Mouse (Mus musculus): Measurements from ENCODE around the gene Ghrh. TPM values are rescaled to one million over a fixed set of nuclear protein-coding genes. Genes with fewer than 3 reads are reported as not detected.

Gene Ghrh
- total and polyA plus RNA-seq, 3 experiments: not detected

DNA sequence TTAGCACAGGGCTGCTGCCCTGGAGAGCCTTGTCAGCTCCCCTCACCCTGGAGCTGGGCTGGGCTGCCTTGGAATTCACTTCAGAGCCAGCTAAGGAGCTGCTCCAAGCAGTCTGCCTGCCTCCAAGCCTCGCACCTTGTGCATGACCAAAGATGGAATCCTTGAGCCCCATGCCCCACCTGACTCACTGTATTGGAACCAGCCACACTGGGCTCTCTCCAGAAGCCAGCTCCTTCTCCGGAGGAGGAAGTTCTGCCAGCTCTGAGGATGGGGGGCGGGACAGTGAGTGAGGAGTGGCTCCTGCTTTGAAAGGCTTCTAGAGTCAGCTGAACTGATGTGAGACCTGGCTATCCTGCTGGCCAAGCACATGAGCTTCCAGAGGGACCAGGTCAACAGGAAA lies 26.4 kb upstream of the Ghrh start:
- H3K27ac ChIP-seq (ENCODE audit: control insufficient read depth, low read depth, low read length): no peak overlapping the region
- H3K27me3 ChIP-seq (ENCODE audit: control insufficient read depth in 1 of 2, insufficient read depth in 2 of 2, low read length in 2 of 2): no peaks in the 10 kb centered on the region
- TF ChIP-seq MAFK (IDR thresholded peaks at IDR 0.05; ENCODE audit: borderline replicate concordance, low read depth, low read length): no peak
- no peak for TF ChIP-seq USF2 (IDR thresholded peaks at IDR 0.05; ENCODE audit: borderline replicate concordance in 1 of 2, insufficient read depth in 1 of 2, low read depth in 1 of 2, low read length in 2 of 2)
- TF ChIP-seq MEF2A (IDR thresholded peaks at IDR 0.05; ENCODE audit: extremely low read depth, insufficient replicate concordance, low read depth, low read length, poor library complexity, severe bottlenecking): no peak
- TF ChIP-seq NELFE (IDR thresholded peaks at IDR 0.05; ENCODE audit: low read depth, low read length): no peak
- TF ChIP-seq POLR2AphosphoS5 (IDR thresholded peaks at IDR 0.05; ENCODE audit: borderline replicate concordance, low read depth, low read length): no peak
- no peak for TF ChIP-seq BHLHE40 (IDR thresholded peaks at IDR 0.05; ENCODE audit: borderline replicate concordance, low read depth, low read length)
- TF ChIP-seq CHD2 (IDR thresholded peaks at IDR 0.05; ENCODE audit: low read length): no peak
- TF ChIP-seq CHD1 (IDR thresholded peaks at IDR 0.05; ENCODE audit: low read depth, low read length): no peak

DNA sequence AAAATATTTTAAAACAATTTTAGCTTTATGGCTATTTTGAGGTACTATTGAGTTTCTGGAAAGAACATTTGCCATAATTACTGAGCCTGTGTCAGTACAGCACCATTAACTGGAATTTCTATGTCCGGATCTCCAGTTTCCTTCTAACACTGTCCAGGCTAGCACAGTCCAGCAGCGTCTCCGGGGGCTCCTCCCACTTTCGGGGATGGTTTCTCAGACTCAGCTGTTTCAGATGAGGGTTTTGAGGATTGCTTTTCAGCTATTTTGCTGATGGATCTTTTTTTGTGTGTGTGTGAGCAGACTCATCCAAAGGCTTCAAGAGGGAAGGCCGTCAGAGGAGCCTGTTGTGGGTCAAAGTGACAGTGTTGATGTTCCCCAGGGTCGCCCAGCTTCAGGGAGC lies 24.4 kb upstream of the Ghrh start:
- Histone ChIP-seq H3K9me3 (replicated peaks; ENCODE audit: insufficient read depth, low read length) (no peaks in the 10 kb centered on the region), H3K4me3 (ENCODE audit: control insufficient read depth in 1 of 2, insufficient read depth in 1 of 2, low read depth in 2 of 2, low read length in 2 of 2) (no peak overlapping the region), H3K27ac (ENCODE audit: control insufficient read depth, low read depth, low read length) (no peak overlapping the region), H3K9ac (ENCODE audit: control insufficient read depth, low read depth, low read length, poor library complexity, severe bottlenecking) (no peak overlapping the region), H3K79me2 (ENCODE audit: control insufficient read depth, insufficient read depth, low read length, poor library complexity) (peaks cover 24% of the 10 kb centered on the region), H3K27me3 (ENCODE audit: control insufficient read depth in 1 of 2, insufficient read depth in 2 of 2, low read length in 2 of 2) (no peaks in the 10 kb centered on the region), H3K4me1 (ENCODE audit: control insufficient read depth in 1 of 2, insufficient read depth in 2 of 2, low read length in 2 of 2) (peaks cover 0 to 5% of the 10 kb centered on the region in 2 experiments; a peak in 1 of 4 replicates), H3K36me3 (ENCODE audit: control insufficient read depth in 1 of 2, insufficient read depth in 2 of 2, low read length in 2 of 2) (peaks cover 0 to 5% of the 10 kb centered on the region in 2 experiments; a peak in 3 of 4 replicates)
- TF ChIP-seq CHD2 (IDR thresholded peaks at IDR 0.05; ENCODE audit: low read length): no peak
- TF ChIP-seq MAZ (IDR thresholded peaks at IDR 0.05; ENCODE audit: low read depth, low read length): no peak
- no peak for TF ChIP-seq MYC (IDR thresholded peaks at IDR 0.05; ENCODE audit: low read depth, low read length)
- no peak for TF ChIP-seq GATA1 (IDR thresholded peaks at IDR 0.05; ENCODE audit: low read depth, low read length)
- no peak for TF ChIP-seq USF1 (IDR thresholded peaks at IDR 0.05; ENCODE audit: low read depth, low read length)
- no peak for TF ChIP-seq ZMIZ1 (IDR thresholded peaks at IDR 0.05; ENCODE audit: low read depth, low read length)
- no peak for TF ChIP-seq MAX (IDR thresholded peaks at IDR 0.05; ENCODE audit: low read length)
- no peak for TF ChIP-seq JUND (IDR thresholded peaks at IDR 0.05; ENCODE audit: low read depth, low read length)
- no peak for TF ChIP-seq CTCF (IDR thresholded peaks at IDR 0.05 in 2 of 3, conservative IDR thresholded peaks at IDR 0.05 in 1 of 3; ENCODE audit: control insufficient read depth in 1 of 3, insufficient read depth in 1 of 3, low read depth in 2 of 3, low read length in 3 of 3, poor library complexity in 1 of 3, severe bottlenecking in 1 of 3)
- TF ChIP-seq CHD1 (IDR thresholded peaks at IDR 0.05; ENCODE audit: low read depth, low read length): no peak
- no peak for TF ChIP-seq ELF1 (IDR thresholded peaks at IDR 0.05; ENCODE audit: low read depth, low read length)
- TF ChIP-seq KAT2A (conservative IDR thresholded peaks at IDR 0.05; ENCODE audit: low read depth, low read length): no peak
- no peak for TF ChIP-seq BHLHE40 (IDR thresholded peaks at IDR 0.05; ENCODE audit: borderline replicate concordance, low read depth, low read length)
- no peak for TF ChIP-seq RCOR1 (IDR thresholded peaks at IDR 0.05; ENCODE audit: low read depth, low read length)
- no peak for TF ChIP-seq E2F4 (IDR thresholded peaks at IDR 0.05; ENCODE audit: borderline replicate concordance, low read depth, low read length)
- DNase-seq (ENCODE audit: low read depth, low spot score): no peak

More for the DNA sequence above, 26.4 kb upstream of the Ghrh start:
- DNase-seq (ENCODE audit: low read depth, low spot score): no peak
- no peak overlapping the region for H3K9ac ChIP-seq (ENCODE audit: control insufficient read depth, low read depth, low read length, poor library complexity, severe bottlenecking)
- no peaks in the 10 kb centered on the region for H3K9me3 ChIP-seq (replicated peaks; ENCODE audit: insufficient read depth, low read length)
- H3K4me1 ChIP-seq (ENCODE audit: control insufficient read depth in 1 of 2, insufficient read depth in 2 of 2, low read length in 2 of 2): no peaks in the 10 kb centered on the region; a peak in 1 of 4 replicates
- no peak overlapping the region for H3K4me3 ChIP-seq (ENCODE audit: control insufficient read depth in 1 of 2, insufficient read depth in 1 of 2, low read depth in 2 of 2, low read length in 2 of 2)
- H3K79me2 ChIP-seq (ENCODE audit: control insufficient read depth, insufficient read depth, low read length, poor library complexity): peaks cover 15% of the 10 kb centered on the region; the same call in 1 of the 2 replicates
- peaks cover 0 to under 1% of the 10 kb centered on the region in 2 experiments; a peak in 3 of 4 replicates for H3K36me3 ChIP-seq (ENCODE audit: control insufficient read depth in 1 of 2, insufficient read depth in 2 of 2, low read length in 2 of 2)
